Mouse (Mus musculus): ENCODE data around the gene Fam32a. TPM values are rescaled to one million over a fixed set of nuclear protein-coding genes. Genes with fewer than 3 reads are reported as not detected.
A peak's percentile ranks its signal among the peaks of the same experiment; 100 is the strongest.

Fam32a gene
- polyA plus RNA-seq, 1 experiment from 2014 or later, result 63.4 TPM

GRCm38 (mm10) chr8:72257171-72257901 lies 37.8 kb downstream of the Fam32a start:
- WGBS, result 54% methylated on average over 7 of the region's 7 CpGs
- Histone ChIP-seq H3K27ac (no peak overlapping the region), H3K4me3 (no peak overlapping the region), H3K4me1 (replicated peaks) (no peaks in the 10 kb centered on the region), H3K27me3 (ENCODE audit: insufficient read depth, poor library complexity, severe bottlenecking) (no peaks in the 10 kb centered on the region), H3K36me3 (peaks cover 46% of the 10 kb centered on the region), H3K9me3 (no peaks in the 10 kb centered on the region)
- peak; percentile 56 for DNase-seq (ENCODE audit: low spot score)

GRCm38 (mm10) chr8:72257902-72258238 lies 38.3 kb downstream of the Fam32a start:
- H3K4me3 ChIP-seq, result no peak overlapping the region
- no peaks in the 10 kb centered on the region for H3K9me3 ChIP-seq
- no peak for DNase-seq (ENCODE audit: low spot score)
- 86% methylated on average over 1 of the region's 1 CpGs for WGBS
- peaks cover 40% of the 10 kb centered on the region for H3K36me3 ChIP-seq
- H3K27me3 ChIP-seq (ENCODE audit: insufficient read depth, poor library complexity, severe bottlenecking), result no peaks in the 10 kb centered on the region
- H3K4me1 ChIP-seq (replicated peaks), result no peaks in the 10 kb centered on the region
- no peak overlapping the region for H3K27ac ChIP-seq

- H3K36me3 ChIP-seq, result peaks cover 20% of the 10 kb centered on the region
- no peaks in the 10 kb centered on the region for H3K27me3 ChIP-seq (ENCODE audit: insufficient read depth, poor library complexity, severe bottlenecking)
- H3K27ac ChIP-seq, result no peak overlapping the region
- no peaks in the 10 kb centered on the region for H3K4me1 ChIP-seq (replicated peaks)
- no peak for DNase-seq (ENCODE audit: low spot score)
- H3K9me3 ChIP-seq, result no peaks in the 10 kb centered on the region
- H3K4me3 ChIP-seq, result no peak overlapping the region
- 78% methylated on average over 2 of the region's 2 CpGs for whole genome bisulfite sequencing
These were observed 40.3 kb downstream of the Fam32a start for GRCm38 (mm10) chr8:72259862-72260261.

GRCm38 (mm10) chr8:72260585-72260984 lies 41.1 kb downstream of the Fam32a start:
- no peak overlapping the region for H3K27ac ChIP-seq
- 65% methylated on average over 4 of the region's 4 CpGs for WGBS
- H3K36me3 ChIP-seq, result peaks cover 13% of the 10 kb centered on the region
- no peaks in the 10 kb centered on the region for H3K9me3 ChIP-seq
- H3K4me1 ChIP-seq (replicated peaks), result no peaks in the 10 kb centered on the region
- H3K27me3 ChIP-seq (ENCODE audit: insufficient read depth, poor library complexity, severe bottlenecking), result no peaks in the 10 kb centered on the region
- H3K4me3 ChIP-seq, result no peak overlapping the region
- DNase-seq (ENCODE audit: low spot score), result no peak

- H3K27ac ChIP-seq, result no peak overlapping the region
- WGBS, result 38% methylated on average over 2 of the region's 2 CpGs
- peaks cover 9% of the 10 kb centered on the region for H3K36me3 ChIP-seq
- H3K4me3 ChIP-seq, result no peak overlapping the region
- no peaks in the 10 kb centered on the region for H3K4me1 ChIP-seq (replicated peaks)
- H3K27me3 ChIP-seq (ENCODE audit: insufficient read depth, poor library complexity, severe bottlenecking), result no peaks in the 10 kb centered on the region
- H3K9me3 ChIP-seq, result no peaks in the 10 kb centered on the region
- DNase-seq (ENCODE audit: low spot score), result peak; percentile 68
These were observed 41.5 kb downstream of the Fam32a start for GRCm38 (mm10) chr8:72261019-72261418.

GRCm38 (mm10) chr8:72261431-72261830 lies 41.9 kb downstream of the Fam32a start:
- no peaks in the 10 kb centered on the region for H3K4me1 ChIP-seq (replicated peaks)
- no peaks in the 10 kb centered on the region for H3K27me3 ChIP-seq (ENCODE audit: insufficient read depth, poor library complexity, severe bottlenecking)
- H3K36me3 ChIP-seq, result peaks cover 8% of the 10 kb centered on the region
- H3K27ac ChIP-seq, result no peak overlapping the region
- no peak overlapping the region for H3K4me3 ChIP-seq
- H3K9me3 ChIP-seq, result no peaks in the 10 kb centered on the region
- DNase-seq (ENCODE audit: low spot score), result no peak

- no peaks in the 10 kb centered on the region for H3K27me3 ChIP-seq (ENCODE audit: insufficient read depth, poor library complexity, severe bottlenecking)
- H3K4me3 ChIP-seq, result no peak overlapping the region
- H3K36me3 ChIP-seq, result peaks cover 3% of the 10 kb centered on the region; the same call in 1 of the 2 replicates
- no peaks in the 10 kb centered on the region for H3K9me3 ChIP-seq
- H3K4me1 ChIP-seq (replicated peaks), result no peaks in the 10 kb centered on the region
- WGBS, result 54% methylated on average over 5 of the region's 5 CpGs
- no peak for DNase-seq (ENCODE audit: low spot score)
- H3K27ac ChIP-seq, result no peak overlapping the region
These were observed 42.3 kb downstream of the Fam32a start for GRCm38 (mm10) chr8:72261872-72262271.

- H3K4me3 ChIP-seq, result no peak overlapping the region
- H3K9me3 ChIP-seq, result no peaks in the 10 kb centered on the region
- H3K4me1 ChIP-seq (replicated peaks), result no peaks in the 10 kb centered on the region
- no peaks in the 10 kb centered on the region for H3K36me3 ChIP-seq
- H3K27ac ChIP-seq, result no peak overlapping the region
- H3K27me3 ChIP-seq (ENCODE audit: insufficient read depth, poor library complexity, severe bottlenecking), result no peaks in the 10 kb centered on the region
- 90% methylated on average over 2 of the region's 2 CpGs for WGBS
- no peak for DNase-seq (ENCODE audit: low spot score)
These were observed 43.2 kb downstream of the Fam32a start for GRCm38 (mm10) chr8:72262756-72263155.

- no peaks in the 10 kb centered on the region for H3K4me1 ChIP-seq (replicated peaks)
- no peaks in the 10 kb centered on the region for H3K36me3 ChIP-seq
- 75% methylated on average over 7 of the region's 7 CpGs for WGBS
- DNase-seq (ENCODE audit: low spot score), result no peak
- H3K9me3 ChIP-seq, result no peaks in the 10 kb centered on the region
- H3K4me3 ChIP-seq, result no peak overlapping the region
- no peaks in the 10 kb centered on the region for H3K27me3 ChIP-seq (ENCODE audit: insufficient read depth, poor library complexity, severe bottlenecking)
- no peak overlapping the region for H3K27ac ChIP-seq
These were observed 43.9 kb downstream of the Fam32a start for GRCm38 (mm10) chr8:72263451-72263850.

- no peak overlapping the region for H3K27ac ChIP-seq
- H3K4me1 ChIP-seq (replicated peaks), result no peaks in the 10 kb centered on the region
- H3K9me3 ChIP-seq, result no peaks in the 10 kb centered on the region
- H3K4me3 ChIP-seq, result no peak overlapping the region
- DNase-seq (ENCODE audit: low spot score), result no peak
- H3K27me3 ChIP-seq (ENCODE audit: insufficient read depth, poor library complexity, severe bottlenecking), result no peaks in the 10 kb centered on the region
- no peaks in the 10 kb centered on the region for H3K36me3 ChIP-seq
- 67% methylated on average over 6 of the region's 7 CpGs for WGBS
These were observed 45.8 kb downstream of the Fam32a start for GRCm38 (mm10) chr8:72265342-72265741.

- H3K36me3 ChIP-seq, result no peaks in the 10 kb centered on the region
- no peak overlapping the region for H3K27ac ChIP-seq
- H3K4me1 ChIP-seq (replicated peaks), result no peaks in the 10 kb centered on the region
- no peaks in the 10 kb centered on the region for H3K27me3 ChIP-seq (ENCODE audit: insufficient read depth, poor library complexity, severe bottlenecking)
- DNase-seq (ENCODE audit: low spot score), result no peak
- H3K9me3 ChIP-seq, result no peaks in the 10 kb centered on the region
- no peak overlapping the region for H3K4me3 ChIP-seq
These were observed 47.1 kb downstream of the Fam32a start for GRCm38 (mm10) chr8:72266671-72267070.

GRCm38 (mm10) chr8:72267106-72267505 lies 47.6 kb downstream of the Fam32a start:
- Histone ChIP-seq H3K27ac (no peak overlapping the region), H3K9me3 (no peaks in the 10 kb centered on the region), H3K4me3 (no peak overlapping the region), H3K27me3 (ENCODE audit: insufficient read depth, poor library complexity, severe bottlenecking) (no peaks in the 10 kb centered on the region), H3K36me3 (no peaks in the 10 kb centered on the region), H3K4me1 (replicated peaks) (no peaks in the 10 kb centered on the region)
- DNase-seq (ENCODE audit: low spot score), result no peak
- WGBS, result 97% methylated on average over 8 of the region's 8 CpGs

- Histone ChIP-seq H3K4me3 (no peak overlapping the region), H3K36me3 (no peaks in the 10 kb centered on the region), H3K27me3 (ENCODE audit: insufficient read depth, poor library complexity, severe bottlenecking) (no peaks in the 10 kb centered on the region), H3K27ac (no peak overlapping the region; the same call in 1 of the 2 replicates), H3K4me1 (replicated peaks) (no peaks in the 10 kb centered on the region), H3K9me3 (no peaks in the 10 kb centered on the region)
- peak; percentile 6 for DNase-seq (ENCODE audit: low spot score)
- WGBS, result 84% methylated on average over 15 of the region's 15 CpGs
These were observed 48.8 kb downstream of the Fam32a start for GRCm38 (mm10) chr8:72268356-72268755.

- no peaks in the 10 kb centered on the region for H3K4me1 ChIP-seq (replicated peaks)
- H3K27me3 ChIP-seq (ENCODE audit: insufficient read depth, poor library complexity, severe bottlenecking), result no peaks in the 10 kb centered on the region
- no peak overlapping the region for H3K27ac ChIP-seq
- H3K36me3 ChIP-seq, result no peaks in the 10 kb centered on the region
- no peaks in the 10 kb centered on the region for H3K9me3 ChIP-seq
- 89% methylated on average over 12 of the region's 12 CpGs for WGBS
- DNase-seq (ENCODE audit: low spot score), result no peak
- H3K4me3 ChIP-seq, result no peak overlapping the region
These were observed 51.1 kb downstream of the Fam32a start for GRCm38 (mm10) chr8:72270606-72271005.
